Mouse (Mus musculus): ENCODE measurements around the gene Ggt7. TPM values are rescaled to one million over a fixed set of nuclear protein-coding genes. Genes with fewer than 3 reads are reported as not detected.

Gene Ggt7
- 19.8 TPM for polyA plus RNA-seq (2017; shearing (Covaris generic))

GRCm38 (mm10) chr2:155517455-155518423 is at the start of gene Ggt7, which contains the start of gene Acss2:
Gene Ggt7, minus strand, starts transcription at chr2:155518237.
Gene Acss2, plus strand, starts transcription at chr2:155517948.

GRCm38 (mm10) chr2:155473570-155474088 is 44.4 kb downstream of the Ggt7 start, which contains the start of gene Ncoa6:
Gene Ncoa6, minus strand, starts transcription at chr2:155473894.

Other genes with a start within 250 kb of the Ggt7 start
- 2.2 TPM for gene Map1lc3a, start 241.9 kb downstream of the Ggt7 start, polyA plus RNA-seq (2017; shearing (Covaris generic))
- 56.2 TPM for gene Pigu, start 160.8 kb downstream of the Ggt7 start, polyA plus RNA-seq (2017; shearing (Covaris generic))
- 1.5 TPM for gene Trp53inp2, start 137.2 kb downstream of the Ggt7 start, polyA plus RNA-seq (2017; shearing (Covaris generic))
- gene Ncoa6, start 44.3 kb downstream of the Ggt7 start, polyA plus RNA-seq (2017; shearing (Covaris generic)): 5.3 TPM
- 37.0 TPM for gene Acss2, start 289 bp downstream of the Ggt7 start, polyA plus RNA-seq (2017; shearing (Covaris generic))
- 19.4 TPM for gene Gss, start 74.6 kb upstream of the Ggt7 start, polyA plus RNA-seq (2017; shearing (Covaris generic))
- 0.19 TPM for gene Myh7b, start 93.0 kb upstream of the Ggt7 start, polyA plus RNA-seq (2017; shearing (Covaris generic))
- 70.5 TPM for gene Trpc4ap, start 174.1 kb upstream of the Ggt7 start, polyA plus RNA-seq (2017; shearing (Covaris generic))
- gene Edem2, start 211.2 kb upstream of the Ggt7 start, polyA plus RNA-seq (2017; shearing (Covaris generic)): 74.1 TPM
- not detected for gene Gm17581, start 217.6 kb upstream of the Ggt7 start, polyA plus RNA-seq (2017; shearing (Covaris generic))
- gene Procr, start 232.9 kb upstream of the Ggt7 start, polyA plus RNA-seq (2017; shearing (Covaris generic)): not detected

All from CD4-positive, CD25-positive, alpha-beta regulatory T cell, adult 9 weeks (primary cell).